Mouse (Mus musculus) forebrain, embryonic 14.5 days (tissue): ENCODE measurements around the gene Usp6nl. TPM values are rescaled to one million over a fixed set of nuclear protein-coding genes. Genes with fewer than 3 reads are reported as not detected.

Experiments
- ATAC-seq: fragments of 200-750 bp; cut with Nextera tagmentation; 2 replicates; pipeline ENCODE4 v1.8.0; 2017; ENCODE audit warnings: mild to moderate bottlenecking, moderate library complexity
- DNase-seq: peaks from one replicate; pipeline ENCODE4 v3.0.0-alpha.2; 2015; ENCODE audit warnings: low spot score
- H3K27ac ChIP-seq: fragments of 300-500 bp; sonication (generic); 2 replicates; pipeline ENCODE4 v1.5.1; 2014; ENCODE audit warnings: low read depth, mild to moderate bottlenecking, control low read depth, low read length, moderate library complexity
- H3K27me3 ChIP-seq: fragments of 300-500 bp; sonication (generic); replicated peaks from 2 replicates; pipeline ENCODE4 v1.6.1; 2014; ENCODE audit warnings: low read length, control low read depth, mixed read lengths; ENCODE audit not compliant: control insufficient read depth, insufficient read depth
- H3K36me3 ChIP-seq: fragments of 300-500 bp; sonication (generic); 2 replicates; pipeline ENCODE4 v1.6.1; 2014; ENCODE audit warnings: low read length, control low read depth; ENCODE audit not compliant: control insufficient read depth, insufficient read depth
- H3K4me1 ChIP-seq: fragments of 300-500 bp; sonication (generic); 2 replicates; pipeline ENCODE4 v1.6.1; 2014; ENCODE audit warnings: antibody characterized with exemption, low read length, control low read depth; ENCODE audit not compliant: control insufficient read depth, insufficient read depth
- H3K4me2 ChIP-seq: fragments of 300-500 bp; sonication (generic); 2 replicates; pipeline ENCODE4 v1.6.1; 2014; ENCODE audit warnings: mild to moderate bottlenecking, control low read depth, low read length
- H3K4me3 ChIP-seq: fragments of 300-500 bp; sonication (generic); 2 replicates; pipeline ENCODE4 v1.5.1; 2014; ENCODE audit warnings: low read depth, low read length, control low read depth
- H3K9ac ChIP-seq: fragments of 300-500 bp; sonication (generic); 2 replicates; pipeline ENCODE4 v1.6.1; 2014; ENCODE audit warnings: mild to moderate bottlenecking, low read length, control low read depth, moderate library complexity
- H3K9me3 ChIP-seq: fragments of 300-500 bp; sonication (generic); replicated peaks from 2 replicates; pipeline ENCODE4 v1.6.1; 2016; ENCODE audit warnings: low read length, control low read depth, mixed read lengths; ENCODE audit not compliant: control insufficient read depth
- WGBS: fragments of 180-500 bp; shearing (Covaris S2); extraction: QIAGEN DNeasy Blood & Tissue Kit; methylation state at CpG from one replicate; pipeline ENCODE4 v1.1.7; 2014; 5-methylcytosine and 5-hydroxymethylcytosine counted together
- polyA plus RNA-seq: library from polyadenylated mRNA; unstranded; fragments of >200 nt; fragmentation: Nextera tagmentation; extraction: Ambion mirVana; gene quantifications from 2 replicates; pipeline ENCODE4 v1.2.1, GENCODE M21; 2014

The Usp6nl gene
- polyA plus RNA-seq, 1 experiment from 2014 or later, result 6.6 TPM

DNA sequence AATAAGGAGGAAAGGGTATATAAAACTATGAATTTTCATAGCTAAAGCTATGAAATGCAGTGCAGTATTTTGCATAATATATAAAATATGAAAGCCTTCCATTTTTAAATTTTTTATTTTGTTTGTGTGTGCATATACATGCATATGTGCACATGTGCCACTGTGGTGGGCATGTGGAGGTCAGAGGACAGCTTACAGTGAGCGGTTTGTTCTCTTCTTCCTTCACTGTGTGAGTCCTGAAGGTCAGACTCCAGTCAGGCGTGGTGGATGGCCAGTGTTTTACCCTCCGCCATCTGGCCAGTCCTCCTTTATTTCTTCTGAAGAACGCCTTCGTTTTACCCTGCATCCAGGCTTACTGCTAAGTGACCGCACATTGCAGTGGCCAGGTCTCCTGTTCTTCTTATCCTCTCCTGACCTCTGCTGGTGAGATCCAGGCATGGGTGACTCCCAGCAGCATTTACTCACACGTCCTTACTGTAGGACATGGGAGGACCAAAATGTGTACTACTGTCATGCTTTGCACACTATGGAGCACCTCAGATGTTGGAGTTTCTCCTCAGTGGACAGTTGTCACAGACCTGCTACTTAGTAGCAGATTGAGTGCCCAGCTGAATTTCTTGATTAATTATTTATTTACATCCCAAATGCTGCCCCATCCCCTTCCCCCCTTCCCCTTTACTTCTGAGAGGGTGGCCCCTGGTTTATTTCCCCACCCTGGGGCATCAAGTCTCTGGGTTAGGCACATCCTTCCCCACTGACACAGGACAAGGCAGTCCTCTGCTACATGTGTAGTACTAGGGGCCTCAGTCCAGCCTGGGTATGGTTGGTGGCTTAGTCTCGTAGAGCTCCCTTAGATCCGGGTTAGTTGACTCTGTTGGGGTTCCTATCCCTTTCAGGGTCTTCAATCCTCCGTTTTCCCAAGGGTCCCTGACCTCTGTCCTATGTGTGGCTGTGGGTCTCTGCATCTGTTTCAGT is 82.9 kb downstream of the Usp6nl start:
- peak; percentile 84 for ATAC-seq
- WGBS, result 31% methylated on average over 10 of the region's 10 CpGs
- H3K4me3 ChIP-seq, result no peak overlapping the region
- no peaks in the 10 kb centered on the region for H3K36me3 ChIP-seq
- no peak overlapping the region for H3K4me2 ChIP-seq
- peaks cover 4% of the 10 kb centered on the region; the same call in 1 of the 2 replicates for H3K4me1 ChIP-seq
- DNase-seq, result peak; percentile 86
- no peaks in the 10 kb centered on the region for H3K9me3 ChIP-seq
- no peak overlapping the region for H3K27ac ChIP-seq
- no peak overlapping the region for H3K9ac ChIP-seq
- H3K27me3 ChIP-seq, result no peaks in the 10 kb centered on the region

DNA sequence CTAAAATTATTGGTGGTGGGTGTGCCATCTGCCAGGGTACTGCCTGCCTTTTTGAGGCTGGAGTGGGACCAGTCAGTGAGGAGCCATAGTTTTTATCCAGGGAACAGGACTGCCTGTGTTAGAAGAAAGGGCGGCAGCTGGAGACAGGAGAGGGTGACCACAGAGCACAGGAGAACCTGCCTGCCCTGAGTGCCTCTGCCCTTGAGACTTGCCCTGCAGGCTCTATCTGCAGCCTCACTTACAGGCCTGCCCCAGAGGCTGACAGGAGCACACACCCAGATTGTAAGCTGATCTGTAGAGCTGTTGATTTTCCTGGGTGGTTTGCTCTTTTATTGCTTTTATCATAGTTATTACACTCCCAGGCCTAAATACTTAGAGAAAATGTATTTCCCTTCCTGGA is 85.2 kb downstream of the Usp6nl start:
- no peaks in the 10 kb centered on the region for H3K27me3 ChIP-seq
- peaks cover 4% of the 10 kb centered on the region; the same call in 1 of the 2 replicates for H3K4me1 ChIP-seq
- H3K4me2 ChIP-seq, result no peak overlapping the region
- DNase-seq (no peak), ATAC-seq (no peak)
- H3K27ac ChIP-seq, result no peak overlapping the region
- WGBS, result 65% methylated on average over 1 of the region's 1 CpGs
- H3K9ac ChIP-seq, result no peak overlapping the region
- no peaks in the 10 kb centered on the region for H3K36me3 ChIP-seq
- H3K4me3 ChIP-seq, result no peak overlapping the region
- no peaks in the 10 kb centered on the region for H3K9me3 ChIP-seq

DNA sequence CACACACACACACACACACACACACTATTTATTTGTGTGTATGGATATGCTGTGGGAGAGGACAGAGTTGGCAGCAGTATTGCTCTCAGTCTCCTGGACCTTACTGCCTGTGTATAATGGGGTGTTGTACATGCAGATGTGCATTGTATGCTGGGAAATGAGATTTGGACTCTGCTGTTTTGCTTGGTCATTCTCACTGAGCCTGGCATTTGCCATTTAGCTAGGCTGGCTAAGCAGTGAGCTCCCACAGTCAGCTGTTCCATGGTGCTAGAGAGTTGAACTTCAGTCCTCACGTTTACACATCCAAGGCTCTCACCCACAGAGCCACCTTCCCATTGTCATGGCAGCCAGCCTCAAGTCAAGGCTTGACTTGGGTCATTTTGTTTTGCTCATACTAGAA is 90.2 kb downstream of the Usp6nl start:
- Histone ChIP-seq H3K9ac (no peak overlapping the region), H3K4me1 (no peaks in the 10 kb centered on the region), H3K36me3 (peaks cover 6% of the 10 kb centered on the region; the same call in 1 of the 2 replicates), H3K27ac (no peak overlapping the region), H3K4me3 (no peak overlapping the region), H3K4me2 (no peak overlapping the region), H3K9me3 (no peaks in the 10 kb centered on the region), H3K27me3 (no peaks in the 10 kb centered on the region)
- ATAC-seq, result no peak
- DNase-seq, result no peak
- WGBS, result 85% methylated on average over 1 of the region's 1 CpGs

DNA sequence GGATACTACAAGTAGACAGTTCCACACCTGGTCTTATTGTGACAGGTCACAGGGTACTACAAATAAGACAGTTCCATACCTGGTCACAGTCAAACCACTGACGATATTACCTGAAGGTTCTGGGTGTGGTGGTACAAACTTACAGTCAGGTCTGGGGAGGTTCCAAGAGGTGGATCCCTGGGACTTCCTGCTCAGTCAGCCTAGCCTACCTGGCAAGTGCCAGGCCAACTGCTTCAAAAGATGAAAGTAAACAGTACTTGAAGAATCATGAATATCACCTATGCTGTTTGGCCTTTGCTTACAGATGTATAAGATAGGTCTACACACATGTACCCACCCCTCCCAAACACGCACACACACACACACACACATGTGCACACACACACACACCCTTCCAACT is 91.3 kb downstream of the Usp6nl start:
- Histone ChIP-seq H3K4me3 (no peak overlapping the region), H3K4me2 (no peak overlapping the region), H3K27me3 (no peaks in the 10 kb centered on the region), H3K36me3 (peaks cover 6% of the 10 kb centered on the region; the same call in 1 of the 2 replicates), H3K9me3 (no peaks in the 10 kb centered on the region), H3K4me1 (no peaks in the 10 kb centered on the region), H3K9ac (no peak overlapping the region), H3K27ac (no peak overlapping the region)
- WGBS, result 95% methylated on average over 2 of the region's 2 CpGs
- no peak for ATAC-seq
- no peak for DNase-seq

DNA sequence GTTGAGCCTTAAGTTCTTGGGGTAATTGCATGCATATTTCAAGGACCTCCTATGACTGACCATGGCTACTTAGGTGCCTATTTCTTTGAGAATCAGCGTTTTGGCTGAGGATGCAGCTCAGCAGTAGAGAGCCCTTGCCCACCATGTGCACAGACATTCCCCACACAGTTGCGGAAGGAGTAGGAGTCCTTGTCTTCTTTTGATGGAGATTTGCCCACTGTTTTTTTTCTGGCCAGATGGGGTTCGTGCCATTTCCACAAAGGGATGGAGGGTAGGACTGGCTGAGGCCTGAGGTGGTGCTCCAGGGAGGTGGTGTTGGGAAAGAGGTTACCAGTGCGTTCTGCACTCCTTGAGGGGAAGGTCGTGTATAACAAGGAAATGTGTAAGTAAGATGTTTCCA is 91.9 kb downstream of the Usp6nl start:
- Histone ChIP-seq H3K36me3 (peaks cover 6% of the 10 kb centered on the region; the same call in 1 of the 2 replicates), H3K4me2 (no peak overlapping the region), H3K4me1 (no peaks in the 10 kb centered on the region), H3K4me3 (no peak overlapping the region), H3K27ac (no peak overlapping the region), H3K9ac (no peak overlapping the region), H3K27me3 (no peaks in the 10 kb centered on the region), H3K9me3 (no peaks in the 10 kb centered on the region)
- DNase-seq (no peak), ATAC-seq (no peak)
- 85% methylated on average over 5 of the region's 5 CpGs for WGBS

DNA sequence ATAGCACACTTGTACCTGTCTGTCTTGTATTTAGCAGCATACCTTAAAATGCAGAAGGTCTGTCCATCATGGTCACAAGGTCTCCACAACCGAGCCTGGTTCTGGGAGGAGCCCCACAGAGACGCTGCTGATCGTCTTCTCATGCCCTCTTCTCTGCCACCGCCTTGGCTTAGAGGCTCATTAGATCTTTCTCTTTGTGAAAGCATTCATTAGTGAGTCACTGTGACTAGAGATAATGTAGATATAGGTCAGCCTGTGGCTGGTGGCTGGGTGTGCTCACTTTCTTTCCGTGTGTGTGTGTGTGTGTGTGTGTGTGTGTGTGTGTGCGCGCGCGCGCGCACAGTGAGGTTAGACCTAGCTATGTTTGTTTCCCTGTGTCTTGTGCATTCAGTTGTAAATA is 94.7 kb downstream of the Usp6nl start:
- Histone ChIP-seq H3K4me2 (no peak overlapping the region), H3K9me3 (no peaks in the 10 kb centered on the region), H3K27ac (no peak overlapping the region), H3K9ac (no peak overlapping the region), H3K4me3 (no peak overlapping the region), H3K36me3 (peaks cover 7% of the 10 kb centered on the region; the same call in 1 of the 2 replicates), H3K27me3 (no peaks in the 10 kb centered on the region), H3K4me1 (no peaks in the 10 kb centered on the region)
- DNase-seq (no peak), ATAC-seq (no peak)
- WGBS, result 71% methylated on average over 11 of the region's 11 CpGs

DNA sequence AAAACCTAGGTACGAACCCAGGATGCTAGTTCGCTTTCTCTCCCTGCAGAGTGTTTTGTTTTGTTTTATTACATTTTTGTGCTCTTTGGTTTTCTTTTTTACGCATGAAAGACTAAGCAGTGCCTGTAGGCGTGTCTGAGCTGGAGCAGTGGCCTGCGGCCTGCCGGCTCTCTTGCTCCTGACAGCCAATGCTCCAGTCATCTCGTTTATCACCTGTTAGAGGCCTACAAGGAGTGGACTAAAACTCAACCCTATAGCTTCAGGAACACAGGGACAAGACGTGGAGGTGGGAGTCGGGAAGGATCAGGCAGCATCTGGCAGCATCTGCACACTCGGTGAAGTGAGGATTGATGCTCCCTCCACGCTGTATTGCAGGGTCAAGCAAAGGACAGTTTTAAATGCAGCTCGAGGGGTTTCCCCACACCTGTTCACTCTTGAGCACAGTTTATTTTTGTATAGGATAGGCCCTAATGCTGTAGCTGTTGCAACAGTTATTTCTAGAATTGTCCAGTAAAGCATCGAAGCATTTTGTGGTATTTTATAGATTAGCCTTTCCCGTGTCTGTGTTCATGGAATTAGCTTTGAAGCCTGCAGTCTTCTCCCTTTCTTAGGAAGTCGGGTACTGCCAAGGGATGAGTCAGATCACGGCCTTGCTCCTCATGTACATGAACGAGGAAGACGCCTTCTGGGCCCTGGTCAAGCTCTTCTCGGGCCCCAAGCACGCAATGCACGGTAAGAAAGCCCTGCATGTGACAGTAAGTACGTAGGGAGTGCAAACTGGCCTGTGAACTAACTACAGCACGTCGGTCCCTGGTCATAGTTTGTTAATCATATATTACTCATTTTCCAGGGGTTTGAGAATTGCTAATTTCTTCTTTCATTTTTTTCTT is 101.4 kb downstream of the Usp6nl start:
- no peak overlapping the region for H3K9ac ChIP-seq
- H3K4me3 ChIP-seq, result no peak overlapping the region
- H3K9me3 ChIP-seq, result no peaks in the 10 kb centered on the region
- ATAC-seq, result no peak
- DNase-seq, result no peak
- WGBS, result 91% methylated on average over 24 of the region's 24 CpGs
- no peaks in the 10 kb centered on the region for H3K27me3 ChIP-seq
- no peak overlapping the region for H3K4me2 ChIP-seq
- H3K36me3 ChIP-seq, result peaks cover 27% of the 10 kb centered on the region
- no peak overlapping the region for H3K27ac ChIP-seq
- H3K4me1 ChIP-seq, result no peaks in the 10 kb centered on the region

DNA sequence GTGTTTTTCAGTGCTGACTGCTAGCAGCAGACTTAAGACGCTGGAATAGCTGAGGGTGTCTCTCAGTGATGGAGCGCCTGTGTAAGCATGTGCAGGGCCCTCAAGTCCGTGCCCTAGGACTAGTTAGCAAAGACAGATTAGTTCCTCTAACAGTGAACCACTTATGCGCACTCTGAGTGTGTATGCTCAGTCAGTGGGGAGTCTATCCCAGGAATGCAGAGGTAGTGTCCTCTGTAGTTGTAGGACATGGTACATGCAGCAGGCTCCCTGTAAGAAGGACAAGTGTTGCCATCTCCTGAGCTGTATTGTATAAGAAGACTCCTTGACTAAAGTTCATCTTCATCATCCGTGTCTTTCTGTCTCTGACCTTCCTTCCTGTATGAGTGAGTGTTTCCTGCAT is 102.4 kb downstream of the Usp6nl start:
- Histone ChIP-seq H3K4me2 (no peak overlapping the region), H3K27ac (no peak overlapping the region), H3K9ac (no peak overlapping the region), H3K36me3 (peaks cover 30% of the 10 kb centered on the region), H3K27me3 (no peaks in the 10 kb centered on the region), H3K9me3 (no peaks in the 10 kb centered on the region), H3K4me3 (no peak overlapping the region), H3K4me1 (no peaks in the 10 kb centered on the region)
- DNase-seq (no peak), ATAC-seq (no peak)
- 91% methylated on average over 5 of the region's 5 CpGs for WGBS
